Mouse (Mus musculus) intestine, embryonic 16.5 days (tissue): ENCODE data around the gene Duxbl2. TPM values are rescaled to one million over a fixed set of nuclear protein-coding genes. Genes with fewer than 3 reads are reported as not detected.
"Not testable (repeated sequence)": the region's sequence is repeated elsewhere in the genome, so short reads cannot be mapped to it uniquely, and the experiment has no call there.

ENCODE experiments used
- ATAC-seq: fragments of 200-750 bp; cut with Nextera tagmentation; 2 replicates; pipeline ENCODE4 v1.8.0; 2017; ENCODE audit warnings: moderate TSS enrichment, moderate library complexity
- H3K27ac ChIP-seq: fragments of 300-500 bp; sonication (generic); 2 replicates; pipeline ENCODE4 v1.5.1; 2014; ENCODE audit warnings: mild to moderate bottlenecking, low read length
- H3K27me3 ChIP-seq: fragments of 300-500 bp; sonication (generic); replicated peaks from 2 replicates; pipeline ENCODE4 v1.6.1; 2014; ENCODE audit warnings: low read length, control low read depth, mixed read lengths; ENCODE audit not compliant: control insufficient read depth, insufficient read depth
- H3K36me3 ChIP-seq: fragments of 300-500 bp; sonication (generic); 2 replicates; pipeline ENCODE4 v1.6.1; 2014; ENCODE audit warnings: low read length, control low read depth; ENCODE audit not compliant: control insufficient read depth, insufficient read depth
- H3K4me1 ChIP-seq: fragments of 300-500 bp; sonication (generic); 2 replicates; pipeline ENCODE4 v1.6.1; 2014; ENCODE audit warnings: low read length, control low read depth, mixed read lengths; ENCODE audit not compliant: control insufficient read depth, insufficient read depth
- H3K4me2 ChIP-seq: fragments of 300-500 bp; sonication (generic); 2 replicates; pipeline ENCODE4 v1.6.1; 2014; ENCODE audit warnings: low read depth, low read length, control low read depth
- H3K4me3 ChIP-seq: fragments of 300-500 bp; sonication (generic); 2 replicates; pipeline ENCODE4 v1.5.1; 2014; ENCODE audit warnings: mild to moderate bottlenecking, low read length
- H3K9ac ChIP-seq: fragments of 300-500 bp; sonication (generic); 2 replicates; pipeline ENCODE4 v1.6.1; 2014; ENCODE audit warnings: low read depth, low read length
- H3K9me3 ChIP-seq: fragments of 300-500 bp; sonication (generic); 2 replicates; pipeline ENCODE4 v1.6.1; 2016; ENCODE audit warnings: low read length, control low read depth; ENCODE audit not compliant: control insufficient read depth
- WGBS: fragments of 180-500 bp; shearing (Covaris S2); extraction: QIAGEN DNeasy Blood & Tissue Kit; methylation state at CpG from one replicate; pipeline ENCODE4 v1.1.7; 2014; 5-methylcytosine and 5-hydroxymethylcytosine counted together
- polyA plus RNA-seq: library from polyadenylated mRNA; unstranded; fragments of >200 nt; fragmentation: Nextera tagmentation; extraction: Ambion mirVana; gene quantifications from 2 replicates; pipeline ENCODE4 v1.2.1, GENCODE M21; 2015

Gene Duxbl2
- polyA plus RNA-seq, 1 experiment from 2014 or later: 0.70 TPM

DNA sequence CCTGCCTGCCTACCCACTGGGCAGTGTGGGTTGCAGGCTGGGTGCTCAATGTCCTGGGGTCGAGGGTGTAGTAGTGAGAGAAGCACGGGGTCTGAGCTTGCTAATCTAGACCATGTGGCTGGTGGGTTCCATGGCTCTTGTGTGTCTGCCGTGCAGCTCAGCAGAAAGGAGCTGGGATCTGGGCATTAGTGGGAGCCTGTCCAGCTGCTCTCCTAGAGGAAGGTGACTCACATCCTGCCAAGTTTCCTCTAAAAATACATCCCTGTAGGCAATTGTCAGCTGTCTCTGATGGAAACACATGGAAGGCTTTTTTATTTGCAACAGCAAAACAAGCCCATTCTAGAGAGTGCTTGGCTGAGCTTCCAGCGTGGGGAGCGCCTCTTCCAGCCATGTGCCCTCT lies 44.3 kb downstream of the Duxbl2 start:
- H3K27me3 ChIP-seq, H3K27ac ChIP-seq, H3K9ac ChIP-seq, H3K36me3 ChIP-seq, H3K4me3 ChIP-seq, ATAC-seq, H3K4me2 ChIP-seq, H3K4me1 ChIP-seq, H3K9me3 ChIP-seq: not testable (repeated sequence)
- no CpG with 5 or more reads among the region's 5 CpGs for WGBS

DNA sequence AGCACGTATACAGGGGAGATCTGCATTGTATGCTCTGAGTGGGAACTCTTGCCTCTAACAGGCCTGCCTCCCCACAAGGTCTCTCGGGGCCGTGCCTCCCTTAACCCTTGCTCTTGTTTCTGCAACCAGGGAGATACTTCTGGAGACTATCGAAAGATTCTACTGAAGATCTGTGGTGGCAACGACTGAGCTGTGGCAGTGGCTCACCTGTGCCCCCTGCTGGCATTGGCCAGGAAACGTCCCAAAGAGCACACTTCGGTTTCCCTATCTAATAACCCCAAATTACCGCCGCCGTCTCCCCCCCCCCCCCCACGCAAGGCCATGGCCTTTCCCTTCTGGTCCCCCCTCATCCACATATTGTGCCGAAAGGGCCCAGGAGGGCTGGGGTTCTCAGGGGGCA lies 47.1 kb downstream of the Duxbl2 start:
- not testable (repeated sequence) for H3K4me1 ChIP-seq, H3K9ac ChIP-seq, H3K27me3 ChIP-seq, ATAC-seq, H3K4me3 ChIP-seq, H3K27ac ChIP-seq, H3K9me3 ChIP-seq, H3K4me2 ChIP-seq, H3K36me3 ChIP-seq
- no CpG with 5 or more reads among the region's 12 CpGs for WGBS

DNA sequence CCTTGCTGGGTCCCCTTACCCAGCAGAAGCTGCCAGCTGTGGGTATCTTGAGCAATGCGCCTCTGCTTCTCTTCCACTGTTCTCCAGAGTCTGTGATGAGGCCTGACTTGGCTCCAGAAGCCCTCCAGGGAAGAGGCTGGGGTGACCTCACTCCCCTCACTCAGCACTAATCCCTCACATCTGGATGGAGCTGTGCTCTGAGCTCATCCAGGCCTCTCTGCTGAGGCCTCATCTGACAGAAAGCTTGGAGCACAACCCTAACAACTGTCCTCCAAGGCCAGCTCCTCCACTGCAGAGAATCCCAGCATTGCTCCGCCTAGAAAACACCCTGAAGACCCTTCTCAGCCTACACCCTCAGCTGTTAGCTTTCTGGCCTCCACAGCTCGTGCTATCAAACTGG lies 55.8 kb downstream of the Duxbl2 start:
- WGBS: no CpG with 5 or more reads among the region's 3 CpGs
- H3K9ac ChIP-seq, H3K4me1 ChIP-seq, H3K4me3 ChIP-seq, H3K4me2 ChIP-seq, H3K27ac ChIP-seq, H3K27me3 ChIP-seq, H3K36me3 ChIP-seq, H3K9me3 ChIP-seq: not testable (repeated sequence)
- ATAC-seq: peak; percentile 69

DNA sequence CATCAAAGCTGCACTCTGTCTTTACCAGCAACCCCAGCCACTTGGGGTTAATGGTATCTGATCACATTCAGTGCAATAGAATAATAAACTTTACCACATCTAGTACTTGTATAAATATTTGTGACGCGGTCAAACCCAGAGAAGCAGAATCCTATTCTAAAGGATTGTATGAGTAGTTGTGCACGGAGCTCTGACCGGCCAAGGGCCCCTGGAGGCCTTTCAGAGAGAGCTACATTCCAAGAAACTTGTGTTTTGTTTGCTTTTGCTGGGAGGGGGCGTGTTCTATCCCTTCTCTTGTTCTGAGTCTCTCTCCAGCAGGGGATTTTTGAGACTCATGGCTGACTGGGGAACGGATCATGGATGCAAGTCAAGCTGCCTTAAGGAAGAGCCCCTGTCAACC lies 56.9 kb downstream of the Duxbl2 start:
- H3K27me3 ChIP-seq, H3K36me3 ChIP-seq, H3K9ac ChIP-seq, H3K4me3 ChIP-seq, H3K4me1 ChIP-seq, H3K4me2 ChIP-seq, ATAC-seq, H3K9me3 ChIP-seq, H3K27ac ChIP-seq: not testable (repeated sequence)
- no CpG with 5 or more reads among the region's 6 CpGs for WGBS

Other genes with a start within 250 kb of the Duxbl2 start
- gene Plac9a, start 215.2 kb upstream of the Duxbl2 start, polyA plus RNA-seq: 0.86 and 1.9 TPM in 2 replicates
- 5.2 and 5.9 TPM in 2 replicates for gene Tmem254a, start 190.7 kb upstream of the Duxbl2 start, polyA plus RNA-seq
- 0.33 TPM in 1 of 2 replicates, not detected in the other for gene Cphx1, start 180.0 kb upstream of the Duxbl2 start, polyA plus RNA-seq
- gene Duxbl1, start 139.8 kb upstream of the Duxbl2 start, polyA plus RNA-seq: 0.40 and 0.71 TPM in 2 replicates
- gene Gm9780, start 75.6 kb upstream of the Duxbl2 start, polyA plus RNA-seq: 21.4 and 24.3 TPM in 2 replicates
- 56.1 and 61.1 TPM in 2 replicates for gene Tmem254c, start 51.0 kb upstream of the Duxbl2 start, polyA plus RNA-seq
- gene Cphx2, start 36.8 kb upstream of the Duxbl2 start, polyA plus RNA-seq: not detected in 2 replicates
- gene Cphx3, start 36.1 kb upstream of the Duxbl2 start, polyA plus RNA-seq: 0.21 TPM in 1 of 2 replicates, not detected in the other
- 16.6 and 19.8 TPM in 2 replicates for gene Plac9b, start 64.1 kb downstream of the Duxbl2 start, polyA plus RNA-seq
- 72.5 and 75.5 TPM in 2 replicates for gene Tmem254b, start 88.7 kb downstream of the Duxbl2 start, polyA plus RNA-seq
- gene Duxbl3, start 139.6 kb downstream of the Duxbl2 start, polyA plus RNA-seq: 0.27 and 0.71 TPM in 2 replicates